Mouse (Mus musculus) kidney, adult 8-10 months (tissue): Measurements from ENCODE around the gene Btla.

Source experiments
- DNase-seq, 2 experiments: peaks; one replicate each; pipeline ENCODE4 v3.0.0; 2022

The Btla gene

GRCm38 (mm10) chr16:45261321-45261720, 37.2 kb downstream of the Btla start:
- no peak for DNase-seq

- DNase-seq: no peak
Observed at GRCm38 (mm10) chr16:45262051-45262450, 37.9 kb downstream of the Btla start.

- DNase-seq: no peak
Observed at GRCm38 (mm10) chr16:45269886-45270285, 45.8 kb downstream of the Btla start.

- peak in 1 of 2 experiments; percentile 13 for DNase-seq
Observed at GRCm38 (mm10) chr16:45283093-45283492, 59.0 kb downstream of the Btla start.

GRCm38 (mm10) chr16:45297806-45298205, 73.7 kb downstream of the Btla start:
- DNase-seq: no peak
